Mouse (Mus musculus) kidney, postnatal 0 days (tissue): ENCODE measurements around the gene Ghitm. TPM values are rescaled to one million over a fixed set of nuclear protein-coding genes. Genes with fewer than 3 reads are reported as not detected.

ENCODE experiments used
- ATAC-seq: fragments of 200-750 bp; cut with Nextera tagmentation; replicated peaks from 2 replicates; pipeline ENCODE4 v1.8.0; 2017; ENCODE audit warnings: low read depth, moderate number of reproducible peaks, moderate TSS enrichment, moderate library complexity; ENCODE audit not compliant: low FRiP score
- DNase-seq: peaks from one replicate; pipeline ENCODE4 v3.0.0-alpha.2; 2016; ENCODE audit warnings: low spot score
- H3K27ac ChIP-seq: fragments of 300-500 bp; sonication (generic); 2 replicates; pipeline ENCODE4 v1.5.1; 2014; ENCODE audit warnings: mild to moderate bottlenecking
- H3K27me3 ChIP-seq: fragments of 300-500 bp; sonication (generic); 2 replicates; pipeline ENCODE4 v1.6.1; 2014; ENCODE audit warnings: low read length, mixed read lengths; ENCODE audit not compliant: insufficient read depth
- H3K36me3 ChIP-seq: fragments of 300-500 bp; sonication (generic); 2 replicates; pipeline ENCODE4 v1.6.1; 2014; ENCODE audit warnings: low read length, mixed read lengths; ENCODE audit not compliant: insufficient read depth
- H3K4me1 ChIP-seq: fragments of 300-500 bp; sonication (generic); replicated peaks from 2 replicates; pipeline ENCODE4 v1.6.1; 2014; ENCODE audit warnings: antibody characterized with exemption, low read length, mixed read lengths; ENCODE audit not compliant: insufficient read depth
- H3K4me2 ChIP-seq: fragments of 300-500 bp; sonication (generic); 2 replicates; pipeline ENCODE4 v1.6.1; 2014; ENCODE audit warnings: mild to moderate bottlenecking, low read length, moderate library complexity, mixed read lengths
- H3K4me3 ChIP-seq: fragments of 300-500 bp; sonication (generic); replicated peaks from 2 replicates; pipeline ENCODE4 v1.5.1; 2014; ENCODE audit warnings: low read depth, low read length
- H3K9ac ChIP-seq: fragments of 300-500 bp; sonication (generic); 2 replicates; pipeline ENCODE4 v1.6.1; 2014; ENCODE audit warnings: low read depth, low read length
- H3K9me3 ChIP-seq: fragments of 300-500 bp; sonication (generic); replicated peaks from 2 replicates; pipeline ENCODE4 v1.6.1; 2016; ENCODE audit warnings: low read length, inconsistent platforms, mixed read lengths
- CTCF ChIP-seq: IDR thresholded peaks from 2 replicates; pipeline ENCODE4 v1.5.1; 2016; ENCODE audit warnings: antibody characterized with exemption, low read depth, mild to moderate bottlenecking, moderate library complexity
- WGBS: fragments of 180-500 bp; shearing (Covaris S2); extraction: QIAGEN DNeasy Blood & Tissue Kit; methylation state at CpG from one replicate; pipeline ENCODE4 v1.1.7; 2014; 5-methylcytosine and 5-hydroxymethylcytosine counted together
- polyA plus RNA-seq: library from polyadenylated mRNA; unstranded; fragments of >200 nt; fragmentation: Nextera tagmentation; extraction: Ambion mirVana; gene quantifications from 2 replicates; pipeline ENCODE4 v1.2.1, GENCODE M21; 2015

Ghitm gene
- 267 and 296 TPM in 2 replicates for polyA plus RNA-seq

- Histone ChIP-seq H3K9ac (peak within 1 kb of the TSS; percentile 96), H3K27ac (peak within 1 kb of the TSS; percentile 95), H3K4me2 (peak within 1 kb of the TSS; percentile 62), H3K36me3 (peaks cover 14% of the 10 kb centered on the region; the same call in 1 of the 2 replicates), H3K27me3 (no peaks in the 10 kb centered on the region), H3K4me3 (peak within 1 kb of the TSS; percentile 87), H3K9me3 (no peaks in the 10 kb centered on the region), H3K4me1 (no peaks in the 10 kb centered on the region)
- ATAC-seq (peak; percentile 99), DNase-seq (peak; percentile 99)
- TF ChIP-seq CTCF: no peak
- WGBS: under 1% methylated on average over 38 of the region's 38 CpGs
Measured at GRCm38 (mm10) chr14:37135127-37135593, at the start of gene Ghitm. TSS of gene Ghitm (minus strand) at chr14:37135272.

GRCm38 (mm10) chr14:37184871-37185270 lies 49.8 kb upstream of the Ghitm start:
- ATAC-seq: no peak
- no peaks in the 10 kb centered on the region for H3K9me3 ChIP-seq
- H3K9ac ChIP-seq: no peak overlapping the region
- no peak overlapping the region for H3K4me3 ChIP-seq
- no peak for DNase-seq
- H3K4me2 ChIP-seq: no peak overlapping the region
- no peaks in the 10 kb centered on the region for H3K36me3 ChIP-seq
- no peak overlapping the region for H3K27ac ChIP-seq
- no peaks in the 10 kb centered on the region for H3K4me1 ChIP-seq
- no peaks in the 10 kb centered on the region for H3K27me3 ChIP-seq
- 83% methylated on average over 2 of the region's 2 CpGs for WGBS
- TF ChIP-seq CTCF: no peak

- peak; percentile 48; the same call in 1 of the 2 replicates for TF ChIP-seq CTCF
- Histone ChIP-seq H3K27ac (no peak overlapping the region), H3K36me3 (no peaks in the 10 kb centered on the region), H3K4me3 (no peak overlapping the region), H3K9ac (no peak overlapping the region), H3K9me3 (no peaks in the 10 kb centered on the region), H3K4me1 (no peaks in the 10 kb centered on the region), H3K4me2 (no peak overlapping the region), H3K27me3 (no peaks in the 10 kb centered on the region)
- ATAC-seq (no peak), DNase-seq (peak; percentile 4)
- WGBS: 75% methylated on average over 3 of the region's 3 CpGs
Measured at GRCm38 (mm10) chr14:37174484-37174883, 39.4 kb upstream of the Ghitm start.

GRCm38 (mm10) chr14:37165266-37165926 lies 30.3 kb upstream of the Ghitm start:
- ATAC-seq (no peak), DNase-seq (peak; percentile 33)
- Histone ChIP-seq H3K9ac (no peak overlapping the region), H3K36me3 (no peaks in the 10 kb centered on the region), H3K27me3 (no peaks in the 10 kb centered on the region), H3K4me1 (no peaks in the 10 kb centered on the region), H3K27ac (no peak overlapping the region), H3K4me2 (no peak overlapping the region), H3K9me3 (no peaks in the 10 kb centered on the region), H3K4me3 (no peak overlapping the region)
- peak; percentile 59 for TF ChIP-seq CTCF
- WGBS: 68% methylated on average over 1 of the region's 1 CpGs

GRCm38 (mm10) chr14:37164392-37165032 lies 29.4 kb upstream of the Ghitm start:
- no peak overlapping the region for H3K4me2 ChIP-seq
- no peak overlapping the region for H3K4me3 ChIP-seq
- 71% methylated on average over 4 of the region's 4 CpGs for WGBS
- no peak overlapping the region for H3K27ac ChIP-seq
- no peak for TF ChIP-seq CTCF
- H3K9ac ChIP-seq: no peak overlapping the region
- H3K9me3 ChIP-seq: no peaks in the 10 kb centered on the region
- no peak for ATAC-seq
- DNase-seq: no peak
- H3K27me3 ChIP-seq: no peaks in the 10 kb centered on the region
- H3K36me3 ChIP-seq: no peaks in the 10 kb centered on the region
- no peaks in the 10 kb centered on the region for H3K4me1 ChIP-seq

- no peak overlapping the region for H3K4me2 ChIP-seq
- H3K27me3 ChIP-seq: no peaks in the 10 kb centered on the region
- H3K27ac ChIP-seq: no peak overlapping the region
- whole genome bisulfite sequencing: 60% methylated on average over 4 of the region's 4 CpGs
- DNase-seq (no peak), ATAC-seq (no peak)
- no peaks in the 10 kb centered on the region for H3K4me1 ChIP-seq
- no peaks in the 10 kb centered on the region for H3K36me3 ChIP-seq
- H3K4me3 ChIP-seq: no peak overlapping the region
- no peaks in the 10 kb centered on the region for H3K9me3 ChIP-seq
- TF ChIP-seq CTCF: no peak
- no peak overlapping the region for H3K9ac ChIP-seq
Measured at GRCm38 (mm10) chr14:37163277-37163956, 28.3 kb upstream of the Ghitm start.
